Mouse (Mus musculus) megakaryocyte, embryonic 14.5 days (primary cell): Measurements from ENCODE around the gene Fxyd5.

Experiments
- FLI1 ChIP-seq: IDR thresholded peaks from 2 replicates; pipeline ENCODE4 v1.6.1; 2012; ENCODE audit warnings: low read length, inconsistent platforms, mixed read lengths
- GATA1 ChIP-seq: IDR thresholded peaks from 3 replicates; pipeline ENCODE4 v1.6.1; 2012; ENCODE audit warnings: mixed read lengths, low read length, inconsistent platforms, borderline replicate concordance

- TF ChIP-seq GATA1: no peak
- no peak for TF ChIP-seq FLI1
These were observed 12.5 kb upstream of the Fxyd5 start for GRCm38 (mm10) chr7:31054661-31055320.
